Mouse (Mus musculus) midbrain, embryonic 11.5 days (tissue): Measurements from ENCODE around the gene Gm5148. TPM values are rescaled to one million over a fixed set of nuclear protein-coding genes. Genes with fewer than 3 reads are reported as not detected.

Source experiments
- ATAC-seq: fragments of 200-750 bp; cut with Nextera tagmentation; 2 replicates; pipeline ENCODE4 v1.8.0; 2017; ENCODE audit warnings: moderate TSS enrichment, moderate library complexity; ENCODE audit not compliant: low FRiP score
- DNase-seq: peaks from one replicate; pipeline ENCODE4 v3.0.0; 2015; ENCODE audit warnings: low spot score; ENCODE audit errors: missing footprints
- H3K27ac ChIP-seq: fragments of 300-500 bp; sonication (generic); 2 replicates; pipeline ENCODE4 v1.5.1; 2014; ENCODE audit warnings: low read depth, low read length
- H3K27me3 ChIP-seq: fragments of 300-500 bp; sonication (generic); 2 replicates; pipeline ENCODE4 v1.6.1; 2014; ENCODE audit warnings: mild to moderate bottlenecking, low read length, moderate library complexity, mixed read lengths; ENCODE audit not compliant: control insufficient read depth, insufficient read depth
- H3K36me3 ChIP-seq: fragments of 300-500 bp; sonication (generic); 2 replicates; pipeline ENCODE4 v1.6.1; 2014; ENCODE audit warnings: mild to moderate bottlenecking, low read length, moderate library complexity, mixed read lengths; ENCODE audit not compliant: control insufficient read depth, insufficient read depth
- H3K4me1 ChIP-seq: fragments of 300-500 bp; sonication (generic); 2 replicates; pipeline ENCODE4 v1.6.1; 2014; ENCODE audit warnings: low read length; ENCODE audit not compliant: control insufficient read depth, insufficient read depth
- H3K4me2 ChIP-seq: fragments of 300-500 bp; sonication (generic); 2 replicates; pipeline ENCODE4 v1.6.1; 2014; ENCODE audit warnings: mild to moderate bottlenecking, moderate library complexity
- H3K4me3 ChIP-seq: fragments of 300-500 bp; sonication (generic); 2 replicates; pipeline ENCODE4 v1.5.1; 2014; ENCODE audit warnings: low read depth, low read length
- H3K9ac ChIP-seq: fragments of 300-500 bp; sonication (generic); 2 replicates; pipeline ENCODE4 v1.6.1; 2014; ENCODE audit warnings: low read length
- H3K9me3 ChIP-seq: fragments of 300-500 bp; sonication (generic); 2 replicates; pipeline ENCODE4 v1.6.1; 2016; ENCODE audit warnings: low read length; ENCODE audit not compliant: control insufficient read depth
- WGBS: fragments of 180-500 bp; shearing (Covaris S2); extraction: QIAGEN DNeasy Blood & Tissue Kit; methylation state at CpG from one replicate; pipeline ENCODE4 v1.1.7; 2014; 5-methylcytosine and 5-hydroxymethylcytosine counted together
- polyA plus RNA-seq: library from polyadenylated mRNA; unstranded; fragments of >200 nt; fragmentation: Nextera tagmentation; extraction: Ambion mirVana; gene quantifications from 2 replicates; pipeline ENCODE4 v1.2.1, GENCODE M21; 2014

Gm5148 gene
- polyA plus RNA-seq, 1 experiment from 2014 or later = 3.7 TPM

DNA sequence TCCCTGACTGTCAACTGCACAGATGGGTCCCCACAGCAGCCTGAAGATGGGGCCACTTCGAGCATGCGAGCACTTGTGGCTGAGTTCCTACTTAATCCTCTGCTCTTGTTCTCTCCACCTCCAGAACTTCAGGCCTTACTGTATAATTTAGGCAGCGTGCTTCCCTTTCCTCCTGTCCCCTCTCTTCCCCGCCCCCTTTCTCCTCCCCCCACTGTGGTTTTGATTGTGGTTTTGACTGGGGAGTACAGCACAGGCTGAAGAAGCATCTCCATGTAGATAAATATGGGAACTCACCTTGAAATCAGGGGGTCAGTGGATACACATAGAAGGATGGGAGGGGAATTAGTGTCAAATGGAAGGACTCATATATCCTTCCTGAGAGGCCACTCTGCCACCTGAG is 31.3 kb downstream of the Gm5148 start:
- peaks cover 6% of the 10 kb centered on the region; the same call in 1 of the 2 replicates for H3K27me3 ChIP-seq
- H3K9me3 ChIP-seq = no peaks in the 10 kb centered on the region
- H3K4me1 ChIP-seq = no peaks in the 10 kb centered on the region
- no peak overlapping the region for H3K27ac ChIP-seq
- no peak overlapping the region for H3K9ac ChIP-seq
- WGBS = 80% methylated on average over 4 of the region's 4 CpGs
- no peaks in the 10 kb centered on the region for H3K36me3 ChIP-seq
- no peak overlapping the region for H3K4me2 ChIP-seq
- DNase-seq = peak; percentile 37
- no peak for ATAC-seq
- no peak overlapping the region for H3K4me3 ChIP-seq

DNA sequence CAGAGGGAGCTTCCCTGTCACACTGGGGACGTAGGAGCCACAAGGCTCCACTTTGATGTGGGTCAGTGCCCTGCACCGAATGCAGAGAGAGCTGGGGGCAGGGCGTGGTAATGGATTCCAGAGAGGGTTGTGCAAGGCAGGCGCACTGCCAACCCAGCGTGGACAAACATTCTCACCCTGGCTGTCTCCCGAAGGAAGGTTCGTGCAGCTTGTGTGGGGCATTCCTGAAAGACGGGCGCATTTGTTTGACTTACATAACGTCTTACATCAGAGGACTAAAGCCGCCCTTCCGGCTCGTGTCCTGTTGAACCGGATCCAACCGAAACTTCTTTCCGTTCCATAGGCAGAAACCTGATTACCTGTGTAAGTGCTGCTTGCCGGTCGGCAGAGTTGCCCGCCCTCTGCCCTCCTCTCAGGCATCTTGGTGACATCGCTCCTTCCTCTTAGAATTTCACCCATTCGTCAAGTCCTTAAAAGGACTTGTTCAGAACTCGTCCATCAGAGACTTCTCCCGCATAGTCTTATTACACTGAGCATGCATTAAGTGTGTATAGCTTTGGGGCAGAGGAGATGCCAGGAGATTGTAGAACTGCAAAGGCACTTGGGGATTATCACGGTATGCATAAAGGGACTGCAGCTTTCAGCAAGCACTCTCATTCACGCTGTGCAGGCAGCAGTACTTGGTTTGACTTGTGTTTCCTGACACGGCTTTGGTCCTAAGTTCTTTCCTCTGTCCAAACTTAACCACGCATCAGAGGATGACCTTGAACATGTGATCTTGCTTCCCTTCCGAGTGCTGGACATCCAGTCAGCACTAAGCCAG is 36.9 kb downstream of the Gm5148 start:
- peaks cover 10% of the 10 kb centered on the region for H3K27me3 ChIP-seq
- no peak overlapping the region for H3K27ac ChIP-seq
- DNase-seq (peak; percentile 72), ATAC-seq (peak; percentile 57; the same call in 1 of the 2 replicates)
- peak overlapping the region; percentile 22; the same call in 1 of the 2 replicates for H3K9ac ChIP-seq
- peak overlapping the region; percentile 41 for H3K4me2 ChIP-seq
- WGBS = 34% methylated on average over 28 of the region's 28 CpGs
- peaks cover 5% of the 10 kb centered on the region; the same call in 1 of the 2 replicates for H3K4me1 ChIP-seq
- H3K36me3 ChIP-seq = no peaks in the 10 kb centered on the region
- H3K4me3 ChIP-seq = peak overlapping the region; percentile 9; the same call in 1 of the 2 replicates
- H3K9me3 ChIP-seq = no peaks in the 10 kb centered on the region

DNA sequence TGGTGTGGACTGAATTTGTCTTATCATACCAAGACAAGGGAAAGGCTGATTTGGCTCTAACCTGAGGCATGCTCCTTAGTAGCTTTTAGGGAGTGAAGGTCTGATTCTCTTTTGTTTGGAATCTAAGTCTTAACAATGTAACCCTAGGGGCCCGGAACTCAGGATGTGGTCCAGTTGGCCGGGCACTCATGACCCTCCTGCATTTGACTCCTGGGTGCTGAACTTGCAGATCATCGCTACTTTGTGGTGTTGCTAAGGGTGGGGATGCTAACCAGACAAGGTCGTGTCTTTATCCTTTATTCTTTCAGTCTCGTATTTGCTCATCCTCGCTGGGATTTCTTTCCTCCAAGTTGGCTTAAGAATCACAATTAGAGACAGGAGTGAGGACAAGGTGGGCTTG is 37.5 kb downstream of the Gm5148 start:
- WGBS = 20% methylated on average over 6 of the region's 6 CpGs
- peak; percentile 90 for DNase-seq
- H3K9me3 ChIP-seq = no peaks in the 10 kb centered on the region
- H3K9ac ChIP-seq = no peak overlapping the region; the same call in 1 of the 2 replicates
- H3K27me3 ChIP-seq = peaks cover 10% of the 10 kb centered on the region
- ATAC-seq = 0 out of 2 replicates have a peak, but pooled peaks have one; percentile 14
- H3K4me2 ChIP-seq = peak overlapping the region; percentile 41
- peaks cover 5% of the 10 kb centered on the region; the same call in 1 of the 2 replicates for H3K4me1 ChIP-seq
- H3K4me3 ChIP-seq = no peak overlapping the region; the same call in 1 of the 2 replicates
- H3K36me3 ChIP-seq = no peaks in the 10 kb centered on the region
- no peak overlapping the region for H3K27ac ChIP-seq

DNA sequence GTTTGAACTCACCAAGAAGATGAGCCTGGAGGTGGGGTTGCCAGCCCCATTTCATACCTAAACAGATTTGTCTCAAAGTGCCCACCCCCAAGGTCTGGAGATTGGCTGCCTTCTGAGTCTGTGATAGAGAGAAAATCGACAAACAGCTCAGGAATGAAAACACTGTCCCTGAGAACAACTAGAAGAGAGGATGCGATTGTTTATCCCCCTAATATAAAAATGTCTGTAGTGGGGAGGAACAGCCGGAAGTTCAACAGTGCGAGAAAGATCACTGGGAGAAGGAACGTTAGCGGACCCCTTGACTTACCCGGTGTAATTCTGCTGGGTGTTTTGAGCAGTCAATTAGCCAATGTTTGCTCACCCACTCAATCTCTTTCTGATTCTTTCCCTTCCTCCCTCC is 38.1 kb downstream of the Gm5148 start:
- peaks cover 5% of the 10 kb centered on the region; the same call in 1 of the 2 replicates for H3K4me1 ChIP-seq
- 59% methylated on average over 7 of the region's 7 CpGs for WGBS
- H3K9me3 ChIP-seq = no peaks in the 10 kb centered on the region
- H3K36me3 ChIP-seq = no peaks in the 10 kb centered on the region
- H3K4me2 ChIP-seq = no peak overlapping the region
- H3K27me3 ChIP-seq = peaks cover 10% of the 10 kb centered on the region
- H3K9ac ChIP-seq = no peak overlapping the region
- H3K27ac ChIP-seq = no peak overlapping the region
- ATAC-seq (no peak), DNase-seq (peak; percentile 80)
- H3K4me3 ChIP-seq = no peak overlapping the region

DNA sequence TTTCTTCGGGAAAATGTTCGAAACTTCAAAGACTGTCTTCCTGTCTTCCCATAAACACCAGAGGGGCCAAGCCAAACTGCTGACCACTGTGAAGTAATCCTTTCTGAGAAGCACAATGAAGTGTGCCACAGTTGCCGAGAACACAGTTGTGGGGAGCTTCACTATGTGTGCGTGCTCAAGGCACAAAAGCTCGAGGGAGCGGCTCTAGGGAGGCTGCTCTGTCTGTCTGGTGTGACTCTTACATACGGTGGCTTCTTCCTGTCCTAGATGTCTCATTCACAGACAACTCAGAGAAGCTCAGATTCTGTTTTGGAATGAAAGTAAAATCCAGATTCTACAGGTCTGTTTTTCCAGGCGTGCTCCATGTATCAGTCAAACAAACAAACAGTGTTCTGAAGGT is 48.0 kb downstream of the Gm5148 start:
- H3K4me2 ChIP-seq = no peak overlapping the region
- no peak overlapping the region for H3K9ac ChIP-seq
- no peaks in the 10 kb centered on the region for H3K36me3 ChIP-seq
- no peaks in the 10 kb centered on the region for H3K9me3 ChIP-seq
- peaks cover 20% of the 10 kb centered on the region for H3K4me1 ChIP-seq
- peaks cover 30% of the 10 kb centered on the region for H3K27me3 ChIP-seq
- 76% methylated on average over 8 of the region's 8 CpGs for WGBS
- no peak overlapping the region for H3K27ac ChIP-seq
- no peak overlapping the region for H3K4me3 ChIP-seq
- DNase-seq (peak; percentile 82), ATAC-seq (no peak)

DNA sequence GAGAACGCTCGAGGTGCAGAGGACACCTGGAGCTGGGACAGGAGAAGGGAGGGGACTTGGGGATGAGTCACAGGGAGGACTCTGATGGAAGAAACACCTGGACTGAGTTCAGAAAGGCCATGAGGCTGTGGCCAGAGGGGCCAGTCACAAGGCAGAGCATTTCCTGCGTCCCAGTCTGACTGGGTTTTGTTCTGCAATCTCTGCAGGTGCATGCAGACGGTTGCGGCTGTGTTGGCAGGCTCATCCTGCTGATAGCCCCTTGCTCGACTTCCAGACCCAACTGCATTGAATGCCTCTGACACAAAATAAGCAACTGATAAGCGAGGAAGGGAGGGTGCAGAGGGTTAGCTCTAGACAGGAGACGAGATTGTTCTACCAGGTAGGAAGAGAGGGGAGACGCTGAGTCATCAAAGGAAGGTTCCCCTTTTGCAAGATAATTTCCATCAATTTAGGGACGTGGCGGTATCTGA is 49.2 kb downstream of the Gm5148 start:
- Histone ChIP-seq H3K27me3 (peaks cover 42% of the 10 kb centered on the region), H3K4me1 (peaks cover 20% of the 10 kb centered on the region), H3K27ac (no peak overlapping the region), H3K4me3 (no peak overlapping the region), H3K4me2 (no peak overlapping the region), H3K36me3 (no peaks in the 10 kb centered on the region), H3K9me3 (no peaks in the 10 kb centered on the region), H3K9ac (no peak overlapping the region)
- ATAC-seq (no peak), DNase-seq (no peak)
- 88% methylated on average over 11 of the region's 11 CpGs for WGBS

DNA sequence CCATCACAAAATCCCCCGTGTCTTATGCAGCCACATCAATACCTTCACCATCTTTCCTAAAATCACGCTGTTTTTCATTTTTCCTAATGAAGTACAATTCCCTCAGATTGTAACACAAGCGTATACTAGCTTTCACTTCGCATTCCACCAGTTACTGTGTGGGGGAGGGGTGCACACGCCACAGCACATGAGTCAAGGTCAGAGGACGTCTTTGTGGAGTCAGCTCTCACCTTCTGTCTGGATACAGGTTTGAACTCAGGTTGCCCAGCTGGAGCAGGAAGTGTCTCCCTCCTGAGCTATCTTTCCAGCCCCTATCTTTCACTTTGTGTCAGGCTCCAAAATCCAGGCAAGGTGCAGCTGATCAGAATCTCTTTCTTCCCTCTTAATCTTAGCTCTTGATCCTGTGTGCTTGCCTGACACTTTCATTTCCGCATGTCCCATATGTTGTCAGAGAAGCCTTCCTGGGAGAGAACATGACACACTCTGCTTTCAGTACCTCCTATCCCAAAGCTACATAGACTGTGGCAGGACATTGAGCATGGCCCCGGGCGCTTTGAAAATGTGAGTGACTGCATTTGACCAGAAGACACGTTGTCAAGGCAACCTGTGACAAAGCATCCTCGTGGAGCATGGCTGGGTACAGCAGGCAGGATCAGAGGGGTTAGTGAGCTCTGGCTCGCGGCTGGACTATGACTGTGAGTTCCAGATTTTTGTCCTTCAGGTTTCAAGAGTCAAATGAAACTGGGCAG is 50.6 kb downstream of the Gm5148 start:
- Histone ChIP-seq H3K4me3 (no peak overlapping the region), H3K4me1 (peaks cover 20% of the 10 kb centered on the region), H3K9me3 (peaks cover 8% of the 10 kb centered on the region; the same call in 1 of the 2 replicates), H3K4me2 (no peak overlapping the region), H3K27me3 (peaks cover 56% of the 10 kb centered on the region), H3K9ac (no peak overlapping the region), H3K36me3 (no peaks in the 10 kb centered on the region; the same call in 1 of the 2 replicates), H3K27ac (no peak overlapping the region)
- peak; percentile 89 for DNase-seq
- whole genome bisulfite sequencing = 33% methylated on average over 13 of the region's 13 CpGs
- ATAC-seq = peak; percentile 81

DNA sequence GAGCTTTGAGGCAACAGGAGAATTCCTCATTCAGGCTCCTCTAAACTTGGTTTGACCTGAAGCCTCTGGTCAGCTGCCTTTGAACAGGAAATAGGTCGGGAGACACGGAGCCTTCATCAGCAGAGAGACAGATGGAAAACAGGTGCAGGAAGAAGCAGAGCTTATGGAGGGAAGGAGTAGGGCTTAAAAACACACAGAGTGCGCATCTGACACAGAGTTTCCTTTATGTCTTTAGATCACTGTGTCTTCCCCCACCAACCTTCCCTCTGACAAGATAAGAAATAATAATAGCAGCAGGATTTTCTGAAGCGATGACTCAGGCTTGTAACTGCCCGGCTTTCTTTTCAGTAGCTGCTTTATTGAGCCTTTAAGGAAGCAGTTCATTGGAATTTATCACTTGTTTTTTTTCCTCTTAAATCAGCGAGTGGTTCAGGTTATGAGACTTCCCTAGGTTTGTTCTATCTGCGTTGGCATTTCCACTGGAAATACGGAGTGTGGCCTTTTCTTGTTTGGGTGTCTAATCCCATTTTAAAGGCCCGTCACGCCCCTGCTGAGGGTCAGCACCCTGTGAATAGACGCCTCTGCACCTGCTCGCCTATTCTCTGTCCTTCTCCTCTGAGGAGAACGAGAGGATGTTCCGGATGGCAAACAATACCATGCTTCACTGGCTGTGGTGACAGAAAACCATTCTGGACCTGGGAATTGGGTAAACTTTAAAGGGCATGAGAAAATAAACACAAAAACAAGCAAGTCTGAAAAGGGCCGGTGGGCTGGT is 51.8 kb downstream of the Gm5148 start:
- WGBS = 7% methylated on average over 15 of the region's 15 CpGs
- Histone ChIP-seq H3K27me3 (peaks cover 64% of the 10 kb centered on the region), H3K4me1 (peaks cover 20% of the 10 kb centered on the region)

More for the DNA sequence above, 51.8 kb downstream of the Gm5148 start:
- H3K9me3 ChIP-seq = peaks cover 10% of the 10 kb centered on the region; the same call in 1 of the 2 replicates
- H3K9ac ChIP-seq = peak overlapping the region; percentile 13; the same call in 1 of the 2 replicates
- no peaks in the 10 kb centered on the region; the same call in 1 of the 2 replicates for H3K36me3 ChIP-seq
- H3K27ac ChIP-seq = 0 out of 2 replicates have a peak overlapping the region, but pooled peaks have one; percentile 16
- DNase-seq (peak; percentile 95), ATAC-seq (peak; percentile 79)
- no peak overlapping the region for H3K4me3 ChIP-seq
- H3K4me2 ChIP-seq = peak overlapping the region; percentile 4; the same call in 1 of the 2 replicates
